ENCODE assay signal across 31 mouse cellular contexts in genomic region chr12:62528524-62528923, GRCm38 (mm10).
A peak's percentile ranks its signal among the peaks of the same experiment; 100 is the strongest.
DNase-seq lines count a peak whose midpoint lies in the region; ATAC-seq and TF ChIP-seq lines count a peak whose summit lies in the region.
"Had no signal": no experiment of that assay in that cellular context is flagged by ENCODE, and none has a peak within 500 bp of the region (broad histone marks: within the 10 kb centered on the region; RNA-seq: fewer than 3 reads in every experiment).

No protein-coding gene starts in this region.

- no peak for TF ChIP-seq POLR2A in liver, adult 2 months (IDR thresholded peaks at IDR 0.05; ENCODE audit: extremely low read depth, insufficient read depth, low read length)

- H3K4me3 ChIP-seq in kidney, embryonic 14.5 days (ENCODE audit: low read length), result no peak overlapping the region
- H3K4me3 ChIP-seq in liver, adult 2 months (ENCODE audit: insufficient read depth, low read depth, low read length), result no peak overlapping the region
- H3K4me3 ChIP-seq in neural tube, embryonic 14.5 days (ENCODE audit: low read depth, low read length), result no peak overlapping the region
- no peak overlapping the region for H3K4me3 ChIP-seq in neural tube, embryonic 15.5 days (replicated peaks)
- no peak overlapping the region for H3K4me3 ChIP-seq in midbrain, embryonic 16.5 days (ENCODE audit: low read depth, low read length)
- H3K4me3 ChIP-seq: embryonic facial prominence, embryonic 10.5 days; embryonic facial prominence, embryonic 13.5 days; erythroblast, embryonic 14.5 days; forebrain, embryonic 12.5 days; forebrain, embryonic 15.5 days; heart, embryonic 12.5 days; heart, embryonic 15.5 days; hindbrain, embryonic 10.5 days had no signal

- no peak for DNase-seq in kidney, postnatal 25 days
- peak; percentile 64 for DNase-seq in liver, adult 2 months (ENCODE audit: extremely low read depth, low read depth, low spot score)
- no peak for DNase-seq in liver
- DNase-seq: adrenal gland, adult 2 months; adrenal gland, postnatal 14 days; B cell, adult 2 months; cerebellum, adult 11-12 months; cerebellum, adult 8-10 months; cerebellum, postnatal 10 days; cerebellum, postnatal 36 days; embryo, embryonic 11 days; gastrocnemius, postnatal 25 days; heart, adult 18-20 months; heart, postnatal 10 days; heart, postnatal 36 days had no signal

- no peak for TF ChIP-seq CTCF in liver, adult 2 months (IDR thresholded peaks at IDR 0.05; ENCODE audit: low read depth, low read length)

- no peak overlapping the region for H3K9ac ChIP-seq in kidney, embryonic 14.5 days (ENCODE audit: low read depth, low read length)
- no peak overlapping the region for H3K9ac ChIP-seq in liver, adult 2 months (ENCODE audit: low read depth, low read length)
- no peak overlapping the region for H3K9ac ChIP-seq in neural tube, embryonic 14.5 days (replicated peaks; ENCODE audit: low read depth, low read length)
- no peak overlapping the region for H3K9ac ChIP-seq in neural tube, embryonic 15.5 days (replicated peaks)
- no peak overlapping the region for H3K9ac ChIP-seq in midbrain, embryonic 16.5 days (ENCODE audit: low read depth, low read length)
- H3K9ac ChIP-seq: embryonic facial prominence, embryonic 13.5 days; forebrain, embryonic 12.5 days; forebrain, embryonic 15.5 days; heart, embryonic 12.5 days; heart, embryonic 15.5 days; hindbrain, embryonic 14.5 days had no signal

- WGBS in kidney, embryonic 14.5 days, result 57% methylated on average over 1 of the region's 1 CpGs
- 29% methylated on average over 1 of the region's 1 CpGs for WGBS in liver, adult 2 months
- WGBS in neural tube, embryonic 14.5 days, result 50% methylated on average over 1 of the region's 1 CpGs
- 63% methylated on average over 1 of the region's 1 CpGs for WGBS in neural tube, embryonic 15.5 days
- 46% methylated on average over 1 of the region's 1 CpGs for WGBS in midbrain, embryonic 16.5 days

- H3K79me2 ChIP-seq in liver, adult 2 months (ENCODE audit: control insufficient read depth, insufficient read depth, low read length), result no peaks in the 10 kb centered on the region

- H3K4me2 ChIP-seq in kidney, embryonic 14.5 days (replicated peaks; ENCODE audit: low read depth, low read length), result no peak overlapping the region
- no peak overlapping the region for H3K4me2 ChIP-seq in neural tube, embryonic 14.5 days (ENCODE audit: low read depth, low read length)
- H3K4me2 ChIP-seq in neural tube, embryonic 15.5 days, result no peak overlapping the region
- H3K4me2 ChIP-seq in midbrain, embryonic 16.5 days (ENCODE audit: low read length), result no peak overlapping the region
- H3K4me2 ChIP-seq: embryonic facial prominence, embryonic 13.5 days; forebrain, embryonic 12.5 days; forebrain, embryonic 15.5 days; heart, embryonic 12.5 days; heart, embryonic 15.5 days; hindbrain, embryonic 14.5 days had no signal

- no peaks in the 10 kb centered on the region for H3K27me3 ChIP-seq in kidney, embryonic 14.5 days (ENCODE audit: control insufficient read depth, insufficient read depth, low read length)
- no peaks in the 10 kb centered on the region for H3K27me3 ChIP-seq in liver, adult 2 months (ENCODE audit: control insufficient read depth, insufficient read depth, low read length)
- no peaks in the 10 kb centered on the region for H3K27me3 ChIP-seq in neural tube, embryonic 14.5 days (ENCODE audit: control insufficient read depth, insufficient read depth, low read length)
- no peaks in the 10 kb centered on the region for H3K27me3 ChIP-seq in neural tube, embryonic 15.5 days (replicated peaks)
- no peaks in the 10 kb centered on the region for H3K27me3 ChIP-seq in midbrain, embryonic 16.5 days (ENCODE audit: control insufficient read depth, insufficient read depth, low read depth, low read length)
- H3K27me3 ChIP-seq: CH12.LX; embryonic facial prominence, embryonic 13.5 days; forebrain, embryonic 12.5 days; forebrain, embryonic 15.5 days; heart, embryonic 12.5 days; heart, embryonic 15.5 days; Patski had no signal

- no peaks in the 10 kb centered on the region for H3K36me3 ChIP-seq in kidney, embryonic 14.5 days (ENCODE audit: control insufficient read depth, insufficient read depth, low read length)
- no peaks in the 10 kb centered on the region for H3K36me3 ChIP-seq in liver, adult 2 months (ENCODE audit: control insufficient read depth, insufficient read depth, low read length)
- no peaks in the 10 kb centered on the region for H3K36me3 ChIP-seq in neural tube, embryonic 14.5 days (ENCODE audit: control insufficient read depth, insufficient read depth, low read length)
- H3K36me3 ChIP-seq in neural tube, embryonic 15.5 days, result no peaks in the 10 kb centered on the region
- H3K36me3 ChIP-seq in midbrain, embryonic 16.5 days (ENCODE audit: control insufficient read depth, insufficient read depth, low read length), result no peaks in the 10 kb centered on the region
- H3K36me3 ChIP-seq: embryonic facial prominence, embryonic 10.5 days; embryonic facial prominence, embryonic 13.5 days; forebrain, embryonic 12.5 days; forebrain, embryonic 15.5 days; G1E; heart, embryonic 12.5 days; heart, embryonic 15.5 days; hindbrain, embryonic 10.5 days had no signal

- no peaks in the 10 kb centered on the region for H3K4me1 ChIP-seq in kidney, embryonic 14.5 days (ENCODE audit: control insufficient read depth, insufficient read depth, low read length)
- peaks cover 4% of the 10 kb centered on the region; the same call in 1 of the 2 replicates for H3K4me1 ChIP-seq in liver, adult 2 months (ENCODE audit: control insufficient read depth, insufficient read depth, low read length)
- no peaks in the 10 kb centered on the region for H3K4me1 ChIP-seq in neural tube, embryonic 14.5 days (ENCODE audit: control insufficient read depth, insufficient read depth, low read length)
- no peaks in the 10 kb centered on the region for H3K4me1 ChIP-seq in neural tube, embryonic 15.5 days
- H3K4me1 ChIP-seq in midbrain, embryonic 16.5 days (ENCODE audit: control insufficient read depth, insufficient read depth, low read length), result no peaks in the 10 kb centered on the region
- H3K4me1 ChIP-seq: embryonic facial prominence, embryonic 10.5 days; embryonic facial prominence, embryonic 13.5 days; forebrain, embryonic 12.5 days; forebrain, embryonic 15.5 days; heart, embryonic 12.5 days; heart, embryonic 15.5 days; hindbrain, embryonic 10.5 days had no signal

- H3K27ac ChIP-seq in kidney, embryonic 14.5 days (ENCODE audit: low read depth, low read length), result no peak overlapping the region
- no peak overlapping the region for H3K27ac ChIP-seq in liver, adult 2 months (replicated peaks; ENCODE audit: insufficient read depth, low read depth, low read length)
- H3K27ac ChIP-seq in neural tube, embryonic 14.5 days (ENCODE audit: low read depth, low read length), result no peak overlapping the region
- H3K27ac ChIP-seq in neural tube, embryonic 15.5 days (replicated peaks), result no peak overlapping the region
- H3K27ac ChIP-seq in midbrain, embryonic 16.5 days (ENCODE audit: low read length), result no peak overlapping the region
- H3K27ac ChIP-seq: embryonic facial prominence, embryonic 10.5 days; embryonic facial prominence, embryonic 13.5 days; forebrain, embryonic 12.5 days; forebrain, embryonic 15.5 days; heart, embryonic 15.5 days; hindbrain, embryonic 10.5 days; hindbrain, embryonic 14.5 days had no signal

- ATAC-seq in kidney, embryonic 14.5 days (ENCODE audit: low FRiP score, low TSS enrichment), result peak; percentile 35; the same call in 1 of the 2 replicates
- ATAC-seq in neural tube, embryonic 14.5 days (ENCODE audit: low read depth), result peak; percentile 11; the same call in 1 of the 2 replicates
- no peak for ATAC-seq in neural tube, embryonic 15.5 days (ENCODE audit: low FRiP score)
- no peak for ATAC-seq in midbrain, embryonic 16.5 days
- ATAC-seq: forebrain, embryonic 15.5 days; Patski had no signal

- no peaks in the 10 kb centered on the region for H3K9me3 ChIP-seq in kidney, embryonic 14.5 days (ENCODE audit: control insufficient read depth, low read length)
- no peaks in the 10 kb centered on the region for H3K9me3 ChIP-seq in neural tube, embryonic 14.5 days (ENCODE audit: control insufficient read depth, low read length)
- H3K9me3 ChIP-seq in neural tube, embryonic 15.5 days (replicated peaks), result no peaks in the 10 kb centered on the region
- no peaks in the 10 kb centered on the region for H3K9me3 ChIP-seq in midbrain, embryonic 16.5 days (replicated peaks; ENCODE audit: control insufficient read depth, low read length, poor library complexity, severe bottlenecking)
- H3K9me3 ChIP-seq: embryonic facial prominence, embryonic 10.5 days; embryonic facial prominence, embryonic 13.5 days; forebrain, embryonic 12.5 days; forebrain, embryonic 15.5 days; heart, embryonic 15.5 days; hindbrain, embryonic 10.5 days had no signal

Comparison
In these comparisons a context has a peak if more than half of its experiments do, and no peak if none do; other contexts are left out.
1. ATAC-seq: peak in kidney, embryonic 14.5 days (single experiment) and neural tube, embryonic 14.5 days (single experiment); none in neural tube, embryonic 15.5 days (single experiment) and midbrain, embryonic 16.5 days (single experiment).